19 mouse cellular contexts compared by ENCODE assay signal in the genomic region with DNA sequence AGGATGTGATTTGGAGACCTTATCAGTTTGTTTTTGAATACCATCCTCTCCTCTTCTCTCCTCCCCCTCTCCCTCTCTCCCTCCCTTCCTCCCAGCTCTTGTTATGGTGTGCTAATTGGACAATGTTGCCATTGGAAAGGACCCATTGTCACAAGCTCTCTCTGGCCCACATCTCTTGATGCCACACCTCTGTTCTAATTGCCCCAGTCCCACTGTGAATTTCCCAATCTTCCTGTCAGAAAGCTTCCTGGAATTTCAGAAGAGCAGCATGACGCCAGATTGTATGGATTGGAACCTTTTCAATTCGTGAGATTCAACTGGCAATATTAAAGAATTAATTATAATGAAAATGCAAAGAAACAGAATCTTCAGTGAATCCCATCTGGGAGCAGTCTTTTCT.
"Had no signal": no experiment of that assay in that cellular context is flagged by ENCODE, and none has a peak within 500 bp of the region (broad histone marks: within the 10 kb centered on the region; RNA-seq: fewer than 3 reads in every experiment).

No protein-coding gene starts in this region.

- H3K9ac ChIP-seq: limb, embryonic 12.5 days; limb, embryonic 15.5 days; liver, embryonic 14.5 days; liver, postnatal 0 days; lung, embryonic 14.5 days; midbrain, embryonic 12.5 days; midbrain, embryonic 15.5 days; neural tube, embryonic 13.5 days had no signal

- DNase-seq: kidney, postnatal 14 days; kidney, postnatal 4 days; left cerebral cortex, postnatal 4 days; liver, postnatal 0 days; lung, embryonic 14.5 days; right cerebral cortex, adult 18-20 months; right cerebral cortex, postnatal 14 days; right cerebral cortex, postnatal 4 days; thymus, postnatal 25 days had no signal

- H3K4me1 ChIP-seq: limb, embryonic 12.5 days; limb, embryonic 15.5 days; midbrain, embryonic 12.5 days; midbrain, embryonic 15.5 days; neural tube, embryonic 13.5 days had no signal

- ATAC-seq: liver, postnatal 0 days; lung, postnatal 0 days; midbrain, embryonic 15.5 days had no signal

- H3K36me3 ChIP-seq: limb, embryonic 12.5 days; limb, embryonic 15.5 days; midbrain, embryonic 12.5 days; midbrain, embryonic 15.5 days; neural tube, embryonic 13.5 days had no signal

- H3K4me3 ChIP-seq: limb, embryonic 12.5 days; limb, embryonic 15.5 days; midbrain, embryonic 12.5 days; midbrain, embryonic 15.5 days; neural tube, embryonic 13.5 days had no signal

- H3K27ac ChIP-seq: limb, embryonic 12.5 days; limb, embryonic 15.5 days; liver, embryonic 14.5 days; macrophage; midbrain, embryonic 12.5 days; midbrain, embryonic 15.5 days; neural tube, embryonic 13.5 days; stomach, postnatal 0 days had no signal

- H3K4me2 ChIP-seq: limb, embryonic 12.5 days; limb, embryonic 15.5 days; liver, embryonic 11.5 days; lung, embryonic 14.5 days; midbrain, embryonic 12.5 days; midbrain, embryonic 15.5 days; neural tube, embryonic 13.5 days had no signal

- H3K9me3 ChIP-seq: limb, embryonic 12.5 days; limb, embryonic 15.5 days; midbrain, embryonic 12.5 days; midbrain, embryonic 15.5 days; neural tube, embryonic 13.5 days had no signal

- H3K27me3 ChIP-seq: limb, embryonic 12.5 days; limb, embryonic 15.5 days; midbrain, embryonic 12.5 days; midbrain, embryonic 15.5 days; neural tube, embryonic 13.5 days had no signal
